Mouse (Mus musculus): Measurements from ENCODE around the gene Nadk2. TPM values are rescaled to one million over a fixed set of nuclear protein-coding genes. Genes with fewer than 3 reads are reported as not detected.

The Nadk2 gene
- polyA plus RNA-seq (2014; fragmentation: Nextera tagmentation; extraction: Ambion mirVana), result 31.8 and 32.1 TPM in 2 replicates

- Histone ChIP-seq H3K4me2 (replicated peaks; ENCODE audit: low read depth, low read length) (peak within 1 kb of the TSS; percentile 78), H3K4me1 (ENCODE audit: control insufficient read depth, insufficient read depth, low read length) (peaks cover 30% of the 10 kb centered on the region), H3K36me3 (ENCODE audit: control insufficient read depth, insufficient read depth, low read length) (no peaks in the 10 kb centered on the region), H3K27ac (ENCODE audit: low read length) (peak within 1 kb of the TSS; percentile 92), H3K4me3 (ENCODE audit: low read depth, low read length) (peak within 1 kb of the TSS; percentile 92), H3K27me3 (ENCODE audit: control insufficient read depth, insufficient read depth, low read length) (no peaks in the 10 kb centered on the region), H3K9ac (replicated peaks; ENCODE audit: low read depth, low read length) (peak within 1 kb of the TSS; percentile 92), H3K9me3 (ENCODE audit: control insufficient read depth, low read depth, low read length) (no peaks in the 10 kb centered on the region)
- WGBS, result under 1% methylated on average over 39 of the region's 54 CpGs
- ATAC-seq (ENCODE audit: insufficient number of reproducible peaks, insufficient read depth, low FRiP score, low read depth), result peak; percentile 99
These were observed at the start of gene Nadk2 for GRCm38 (mm10) chr15:9070912-9071555. Gene Nadk2, plus strand, starts transcription at chr15:9071260.

DNA sequence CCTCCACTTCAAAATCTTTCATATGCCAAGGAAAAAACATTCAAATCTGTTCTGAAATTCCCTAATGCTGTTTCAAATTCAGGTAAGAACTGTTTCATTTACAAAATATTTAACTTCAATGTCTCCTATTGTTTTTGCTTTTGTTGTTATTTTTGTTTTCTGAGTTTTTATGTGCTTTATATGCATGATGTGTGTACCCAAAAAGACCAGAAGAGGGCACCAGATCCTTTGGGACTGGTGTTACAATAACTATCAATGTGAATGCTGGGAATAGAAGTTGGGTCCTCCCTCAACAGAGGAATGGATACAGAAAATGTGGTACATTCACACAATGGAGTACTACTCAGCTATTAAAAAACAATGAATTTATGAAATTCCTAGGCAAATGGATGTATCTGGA lies 15.4 kb upstream of the Nadk2 start:
- Histone ChIP-seq H3K4me2 (replicated peaks; ENCODE audit: low read depth, low read length) (no peak overlapping the region), H3K27ac (ENCODE audit: low read length) (no peak overlapping the region), H3K4me3 (ENCODE audit: low read depth, low read length) (no peak overlapping the region), H3K9me3 (ENCODE audit: control insufficient read depth, low read depth, low read length) (no peaks in the 10 kb centered on the region), H3K27me3 (ENCODE audit: control insufficient read depth, insufficient read depth, low read length) (no peaks in the 10 kb centered on the region), H3K36me3 (ENCODE audit: control insufficient read depth, insufficient read depth, low read length) (no peaks in the 10 kb centered on the region), H3K9ac (replicated peaks; ENCODE audit: low read depth, low read length) (no peak overlapping the region), H3K4me1 (ENCODE audit: control insufficient read depth, insufficient read depth, low read length) (no peaks in the 10 kb centered on the region)
- ATAC-seq (ENCODE audit: insufficient number of reproducible peaks, insufficient read depth, low FRiP score, low read depth), result no peak

GRCm38 (mm10) chr15:9059856-9060255 lies 11.2 kb upstream of the Nadk2 start:
- Histone ChIP-seq H3K9me3 (ENCODE audit: control insufficient read depth, low read depth, low read length) (no peaks in the 10 kb centered on the region), H3K27me3 (ENCODE audit: control insufficient read depth, insufficient read depth, low read length) (no peaks in the 10 kb centered on the region), H3K36me3 (ENCODE audit: control insufficient read depth, insufficient read depth, low read length) (no peaks in the 10 kb centered on the region), H3K4me2 (replicated peaks; ENCODE audit: low read depth, low read length) (no peak overlapping the region), H3K9ac (replicated peaks; ENCODE audit: low read depth, low read length) (no peak overlapping the region), H3K4me3 (ENCODE audit: low read depth, low read length) (no peak overlapping the region), H3K27ac (ENCODE audit: low read length) (no peak overlapping the region), H3K4me1 (ENCODE audit: control insufficient read depth, insufficient read depth, low read length) (no peaks in the 10 kb centered on the region)
- ATAC-seq (ENCODE audit: insufficient number of reproducible peaks, insufficient read depth, low FRiP score, low read depth), result no peak
- WGBS, result 83% methylated on average over 2 of the region's 2 CpGs

- no peak for ATAC-seq (ENCODE audit: insufficient number of reproducible peaks, insufficient read depth, low FRiP score, low read depth)
- Histone ChIP-seq H3K36me3 (ENCODE audit: control insufficient read depth, insufficient read depth, low read length) (no peaks in the 10 kb centered on the region), H3K9ac (replicated peaks; ENCODE audit: low read depth, low read length) (no peak overlapping the region), H3K9me3 (ENCODE audit: control insufficient read depth, low read depth, low read length) (no peaks in the 10 kb centered on the region), H3K4me3 (ENCODE audit: low read depth, low read length) (no peak overlapping the region), H3K27ac (ENCODE audit: low read length) (no peak overlapping the region), H3K4me1 (ENCODE audit: control insufficient read depth, insufficient read depth, low read length) (no peaks in the 10 kb centered on the region), H3K27me3 (ENCODE audit: control insufficient read depth, insufficient read depth, low read length) (no peaks in the 10 kb centered on the region), H3K4me2 (replicated peaks; ENCODE audit: low read depth, low read length) (no peak overlapping the region)
- 67% methylated on average over 7 of the region's 7 CpGs for WGBS
These were observed 9.7 kb upstream of the Nadk2 start for GRCm38 (mm10) chr15:9061150-9061882.

- Histone ChIP-seq H3K36me3 (ENCODE audit: control insufficient read depth, insufficient read depth, low read length) (no peaks in the 10 kb centered on the region), H3K27ac (ENCODE audit: low read length) (no peak overlapping the region), H3K9me3 (ENCODE audit: control insufficient read depth, low read depth, low read length) (no peaks in the 10 kb centered on the region), H3K27me3 (ENCODE audit: control insufficient read depth, insufficient read depth, low read length) (no peaks in the 10 kb centered on the region), H3K4me2 (replicated peaks; ENCODE audit: low read depth, low read length) (no peak overlapping the region), H3K4me1 (ENCODE audit: control insufficient read depth, insufficient read depth, low read length) (peaks cover 14% of the 10 kb centered on the region; the same call in 1 of the 2 replicates), H3K4me3 (ENCODE audit: low read depth, low read length) (no peak overlapping the region), H3K9ac (replicated peaks; ENCODE audit: low read depth, low read length) (no peak overlapping the region)
- ATAC-seq (ENCODE audit: insufficient number of reproducible peaks, insufficient read depth, low FRiP score, low read depth), result no peak
- WGBS, result 72% methylated on average over 4 of the region's 4 CpGs
These were observed 2.2 kb upstream of the Nadk2 start for GRCm38 (mm10) chr15:9068881-9069280.

- H3K27ac ChIP-seq (ENCODE audit: low read length), result peak overlapping the region; percentile 89
- peaks cover 26% of the 10 kb centered on the region for H3K4me1 ChIP-seq (ENCODE audit: control insufficient read depth, insufficient read depth, low read length)
- no peaks in the 10 kb centered on the region for H3K27me3 ChIP-seq (ENCODE audit: control insufficient read depth, insufficient read depth, low read length)
- H3K36me3 ChIP-seq (ENCODE audit: control insufficient read depth, insufficient read depth, low read length), result no peaks in the 10 kb centered on the region
- no peaks in the 10 kb centered on the region for H3K9me3 ChIP-seq (ENCODE audit: control insufficient read depth, low read depth, low read length)
- peak overlapping the region; percentile 92 for H3K4me3 ChIP-seq (ENCODE audit: low read depth, low read length)
- 2% methylated on average over 3 of the region's 3 CpGs for WGBS
- ATAC-seq (ENCODE audit: insufficient number of reproducible peaks, insufficient read depth, low FRiP score, low read depth), result no peak
- H3K4me2 ChIP-seq (replicated peaks; ENCODE audit: low read depth, low read length), result peak overlapping the region; percentile 78
- peak overlapping the region; percentile 41 for H3K9ac ChIP-seq (replicated peaks; ENCODE audit: low read depth, low read length)
These were observed 707 bp upstream of the Nadk2 start for GRCm38 (mm10) chr15:9070353-9070752.

DNA sequence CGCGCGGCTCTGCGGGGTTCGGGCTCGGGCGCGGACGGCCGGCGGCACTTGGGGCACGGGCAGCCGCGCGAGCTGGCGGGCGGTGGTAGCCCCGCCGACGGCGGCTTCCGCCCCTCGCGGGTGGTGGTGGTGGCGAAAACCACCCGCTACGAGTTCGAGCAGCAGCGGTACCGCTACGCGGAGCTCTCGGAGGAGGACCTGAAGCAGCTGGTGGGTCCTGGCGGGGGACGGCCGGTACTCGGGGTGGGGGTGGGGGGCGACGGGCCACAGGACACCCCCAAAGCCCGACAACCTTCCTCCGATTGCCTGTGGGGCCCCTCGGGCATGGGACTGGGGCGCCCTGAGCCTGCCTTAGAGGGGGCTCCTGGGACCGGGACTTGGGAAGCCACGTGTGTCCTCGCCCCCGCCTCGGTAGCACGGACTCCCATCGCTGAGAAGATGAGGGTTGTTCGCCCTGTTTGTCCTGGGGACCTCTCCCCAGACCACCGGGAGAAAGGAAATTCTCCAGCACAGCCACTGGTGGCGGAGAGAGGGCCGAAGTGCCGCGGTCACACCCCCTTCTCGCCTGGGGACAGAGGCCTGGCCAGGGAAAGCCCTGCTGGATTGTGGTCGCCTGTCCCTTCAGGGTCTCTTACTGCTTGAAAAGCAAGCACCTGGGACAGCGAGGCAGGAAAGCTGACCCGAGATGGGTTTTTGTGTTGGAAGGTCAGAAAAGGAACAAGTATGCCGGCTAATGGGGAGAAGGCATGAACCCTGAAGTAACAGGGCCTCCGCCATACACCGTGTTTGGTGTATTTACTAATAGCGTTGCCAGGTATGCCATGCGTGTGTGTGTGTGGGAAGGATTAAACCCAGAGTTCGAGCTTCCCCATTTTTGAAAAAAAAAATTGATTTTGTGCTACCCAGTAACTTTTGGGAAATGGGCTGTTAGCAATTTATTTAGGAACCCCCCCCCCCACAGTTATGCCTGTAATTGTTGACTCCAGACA lies 790 bp downstream of the Nadk2 start:
- H3K9ac ChIP-seq (replicated peaks; ENCODE audit: low read depth, low read length), result peak overlapping the region; percentile 92
- no peaks in the 10 kb centered on the region for H3K27me3 ChIP-seq (ENCODE audit: control insufficient read depth, insufficient read depth, low read length)
- peak overlapping the region; percentile 54 for H3K4me2 ChIP-seq (replicated peaks; ENCODE audit: low read depth, low read length)
- ATAC-seq (ENCODE audit: insufficient number of reproducible peaks, insufficient read depth, low FRiP score, low read depth), result peak; percentile 3
- H3K9me3 ChIP-seq (ENCODE audit: control insufficient read depth, low read depth, low read length), result no peaks in the 10 kb centered on the region
- H3K27ac ChIP-seq (ENCODE audit: low read length), result peak overlapping the region; percentile 92
- peak overlapping the region; percentile 92 for H3K4me3 ChIP-seq (ENCODE audit: low read depth, low read length)
- no peaks in the 10 kb centered on the region for H3K36me3 ChIP-seq (ENCODE audit: control insufficient read depth, insufficient read depth, low read length)
- 2% methylated on average over 53 of the region's 66 CpGs for WGBS
- H3K4me1 ChIP-seq (ENCODE audit: control insufficient read depth, insufficient read depth, low read length), result peaks cover 34% of the 10 kb centered on the region

DNA sequence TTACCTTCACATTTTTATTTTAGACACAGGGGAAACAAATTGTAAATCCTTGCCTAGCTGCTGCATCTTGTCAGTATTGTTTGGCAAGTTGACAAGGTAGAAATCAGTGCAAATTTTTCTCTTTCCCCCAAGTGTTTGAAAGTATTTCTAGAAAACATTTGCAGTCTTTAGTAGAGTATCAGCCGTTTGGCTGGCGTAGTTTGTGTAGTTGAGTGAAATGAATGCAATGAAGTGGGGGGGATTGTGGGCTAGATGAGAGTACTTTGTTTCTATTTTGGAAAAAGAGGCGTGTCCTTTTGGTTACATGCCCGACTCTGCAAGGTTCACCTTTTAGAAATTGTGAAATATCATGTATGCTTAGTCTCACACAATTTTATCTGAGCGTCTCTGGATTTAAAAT lies 1.6 kb downstream of the Nadk2 start:
- no peak for ATAC-seq (ENCODE audit: insufficient number of reproducible peaks, insufficient read depth, low FRiP score, low read depth)
- Histone ChIP-seq H3K27me3 (ENCODE audit: control insufficient read depth, insufficient read depth, low read length) (no peaks in the 10 kb centered on the region), H3K36me3 (ENCODE audit: control insufficient read depth, insufficient read depth, low read length) (no peaks in the 10 kb centered on the region), H3K9ac (replicated peaks; ENCODE audit: low read depth, low read length) (peak overlapping the region; percentile 92), H3K4me3 (ENCODE audit: low read depth, low read length) (peak overlapping the region; percentile 92), H3K4me2 (replicated peaks; ENCODE audit: low read depth, low read length) (peak overlapping the region; percentile 54), H3K4me1 (ENCODE audit: control insufficient read depth, insufficient read depth, low read length) (peaks cover 34% of the 10 kb centered on the region), H3K27ac (ENCODE audit: low read length) (no peak overlapping the region), H3K9me3 (ENCODE audit: control insufficient read depth, low read depth, low read length) (no peaks in the 10 kb centered on the region)
- 9% methylated on average over 5 of the region's 5 CpGs for WGBS
